Mouse (Mus musculus) hindbrain, postnatal 0 days (tissue): Measurements from ENCODE around the gene Spats2l. TPM values are rescaled to one million over a fixed set of nuclear protein-coding genes. Genes with fewer than 3 reads are reported as not detected.

Source experiments
- ATAC-seq: fragments of 200-750 bp; cut with Nextera tagmentation; 2 replicates; pipeline ENCODE4 v1.8.0; 2017; ENCODE audit warnings: mild to moderate bottlenecking, moderate TSS enrichment, moderate library complexity
- DNase-seq: peaks from one replicate; pipeline ENCODE4 v3.0.0-alpha.2; 2015; ENCODE audit warnings: low spot score
- H3K27ac ChIP-seq: fragments of 300-500 bp; sonication (generic); 2 replicates; pipeline ENCODE4 v1.5.1; 2014; ENCODE audit warnings: mild to moderate bottlenecking
- H3K27me3 ChIP-seq: fragments of 300-500 bp; sonication (generic); 2 replicates; pipeline ENCODE4 v1.6.1; 2014; ENCODE audit warnings: low read length, mixed read lengths; ENCODE audit not compliant: insufficient read depth
- H3K36me3 ChIP-seq: fragments of 300-500 bp; sonication (generic); 2 replicates; pipeline ENCODE4 v1.6.1; 2014; ENCODE audit warnings: low read length, mixed read lengths; ENCODE audit not compliant: insufficient read depth
- H3K4me1 ChIP-seq: fragments of 300-500 bp; sonication (generic); 2 replicates; pipeline ENCODE4 v1.6.1; 2014; ENCODE audit warnings: antibody characterized with exemption, low read length, mixed read lengths; ENCODE audit not compliant: insufficient read depth
- H3K4me2 ChIP-seq: fragments of 300-500 bp; sonication (generic); 2 replicates; pipeline ENCODE4 v1.6.1; 2014; ENCODE audit warnings: low read depth, mild to moderate bottlenecking, low read length, moderate library complexity, mixed read lengths
- H3K4me3 ChIP-seq: fragments of 300-500 bp; sonication (generic); 2 replicates; pipeline ENCODE4 v1.5.1; 2014; ENCODE audit warnings: low read length
- H3K9ac ChIP-seq: fragments of 300-500 bp; sonication (generic); replicated peaks from 2 replicates; pipeline ENCODE4 v1.6.1; 2014; ENCODE audit warnings: mild to moderate bottlenecking, low read length, moderate library complexity, mixed read lengths
- H3K9me3 ChIP-seq: fragments of 300-500 bp; sonication (generic); 2 replicates; pipeline ENCODE4 v1.6.1; 2016; ENCODE audit warnings: low read length, mixed read lengths
- CTCF ChIP-seq: IDR thresholded peaks from 2 replicates; pipeline ENCODE4 v1.5.1; 2016; ENCODE audit warnings: antibody characterized with exemption, control low read depth, low read depth
- WGBS: fragments of 180-500 bp; shearing (Covaris S2); extraction: QIAGEN DNeasy Blood & Tissue Kit; methylation state at CpG from one replicate; pipeline ENCODE4 v1.1.7; 2014; 5-methylcytosine and 5-hydroxymethylcytosine counted together
- polyA plus RNA-seq: library from polyadenylated mRNA; unstranded; fragments of >200 nt; fragmentation: Nextera tagmentation; extraction: Ambion mirVana; gene quantifications from 2 replicates; pipeline ENCODE4 v1.2.1, GENCODE M21; 2015
- total RNA-seq: library from RNA; depleted of rRNA; stranded (reverse); fragments of >200 nt; gene quantifications from 2 replicates; pipeline ENCODE4 v1.2.3, GENCODE M21; 2014

The Spats2l gene
- total and polyA plus RNA-seq, 2 experiments from 2014 or later = 28.3 to 69.2 TPM

DNA sequence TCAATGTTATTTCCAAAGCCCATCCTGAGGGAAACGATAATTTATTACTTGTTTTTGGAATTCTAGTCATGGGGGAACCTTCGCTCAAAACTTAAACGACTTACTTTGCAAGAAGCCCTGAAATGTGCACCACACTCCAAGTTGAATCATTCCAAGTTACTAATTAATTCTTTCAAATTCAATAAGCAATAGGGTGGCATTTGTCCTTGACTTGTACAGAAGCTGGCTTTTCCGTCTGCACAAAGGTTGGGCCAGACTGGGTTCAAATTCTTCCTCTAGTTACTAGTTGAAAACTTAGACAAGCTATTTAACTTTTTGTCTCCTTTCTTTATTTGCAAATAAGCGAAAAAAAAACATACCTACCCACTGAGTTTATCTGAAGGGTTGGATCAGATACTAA is 636 bp upstream of the Spats2l start:
- Histone ChIP-seq H3K9me3 (no peaks in the 10 kb centered on the region), H3K36me3 (no peaks in the 10 kb centered on the region), H3K4me2 (no peak overlapping the region), H3K9ac (no peak overlapping the region), H3K27ac (no peak overlapping the region), H3K4me1 (no peaks in the 10 kb centered on the region), H3K27me3 (no peaks in the 10 kb centered on the region), H3K4me3 (no peak overlapping the region)
- 87% methylated on average over 5 of the region's 5 CpGs for WGBS
- TF ChIP-seq CTCF = no peak
- ATAC-seq (no peak), DNase-seq (no peak)

DNA sequence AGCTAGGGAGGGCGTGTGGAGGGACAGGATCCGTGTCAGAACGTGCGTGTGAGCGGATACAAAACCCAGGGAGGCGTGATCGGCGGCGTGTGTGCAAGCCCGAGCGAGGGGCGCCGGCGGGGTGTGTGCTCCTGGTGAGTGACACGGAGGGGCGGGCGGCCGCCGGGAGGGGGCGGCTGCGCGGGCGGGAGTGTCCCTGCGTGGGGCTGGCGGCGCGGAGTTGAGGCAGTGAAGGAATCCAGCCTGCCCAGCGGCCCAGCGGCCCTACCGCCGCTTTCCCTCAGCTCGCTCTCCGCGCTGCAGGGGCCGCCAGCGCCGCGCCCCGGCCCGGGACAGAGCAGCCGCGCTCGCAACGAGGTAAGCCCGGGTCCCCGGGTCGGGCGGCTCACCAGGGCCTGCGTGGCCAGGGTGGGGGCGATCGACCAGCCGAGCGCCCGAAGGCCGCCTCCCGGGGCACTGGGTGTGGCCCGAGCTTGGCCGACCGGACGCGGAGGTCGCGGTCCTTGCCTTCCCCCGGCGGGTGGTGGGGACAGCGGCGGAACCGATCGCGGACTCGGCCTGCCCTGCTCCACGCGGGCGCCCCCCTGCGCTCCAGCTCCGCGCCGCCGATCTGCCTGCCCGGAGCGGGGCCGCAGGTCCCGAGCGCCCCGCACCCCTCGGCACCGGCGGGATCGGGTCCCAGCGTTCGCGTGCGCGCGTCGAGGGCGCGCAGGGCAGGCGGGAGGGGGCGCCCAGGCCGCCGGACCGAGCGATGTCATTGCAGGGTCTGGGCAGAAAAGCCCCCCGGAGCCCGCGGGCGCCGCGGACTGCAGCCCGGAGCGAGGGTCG is 920 bp downstream of the Spats2l start:
- Histone ChIP-seq H3K4me1 (no peaks in the 10 kb centered on the region), H3K36me3 (no peaks in the 10 kb centered on the region), H3K27me3 (no peaks in the 10 kb centered on the region), H3K27ac (peak overlapping the region; percentile 95), H3K9me3 (no peaks in the 10 kb centered on the region), H3K9ac (peak overlapping the region; percentile 86), H3K4me3 (peak overlapping the region; percentile 87), H3K4me2 (peak overlapping the region; percentile 88)
- no peak for TF ChIP-seq CTCF
- DNase-seq = peak; percentile 80
- ATAC-seq = peak; percentile 87
- under 1% methylated on average over 102 of the region's 113 CpGs for WGBS

DNA sequence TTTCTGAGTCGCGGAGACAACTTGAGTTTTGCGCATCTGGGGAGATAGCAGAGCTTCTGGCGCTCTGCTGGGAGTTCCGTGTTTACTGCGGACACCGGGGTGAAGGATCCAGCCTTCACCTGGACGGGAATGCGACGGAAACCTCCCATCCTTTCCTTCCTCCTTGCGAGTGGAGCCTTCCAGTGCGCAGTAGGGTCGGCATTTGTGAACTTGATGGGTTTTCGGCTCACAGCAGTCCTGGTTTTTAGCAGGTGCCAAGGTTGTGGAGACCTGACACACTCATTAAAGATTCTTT is 1.5 kb downstream of the Spats2l start:
- Histone ChIP-seq H3K9ac (peak overlapping the region; percentile 86), H3K4me2 (peak overlapping the region; percentile 88), H3K4me3 (peak overlapping the region; percentile 87), H3K9me3 (no peaks in the 10 kb centered on the region), H3K27me3 (no peaks in the 10 kb centered on the region), H3K27ac (peak overlapping the region; percentile 95), H3K4me1 (no peaks in the 10 kb centered on the region), H3K36me3 (no peaks in the 10 kb centered on the region)
- no peak for TF ChIP-seq CTCF
- WGBS = under 1% methylated on average over 14 of the region's 14 CpGs
- peak; percentile 36 for DNase-seq
- ATAC-seq = peak; percentile 22; the same call in 1 of the 2 replicates

DNA sequence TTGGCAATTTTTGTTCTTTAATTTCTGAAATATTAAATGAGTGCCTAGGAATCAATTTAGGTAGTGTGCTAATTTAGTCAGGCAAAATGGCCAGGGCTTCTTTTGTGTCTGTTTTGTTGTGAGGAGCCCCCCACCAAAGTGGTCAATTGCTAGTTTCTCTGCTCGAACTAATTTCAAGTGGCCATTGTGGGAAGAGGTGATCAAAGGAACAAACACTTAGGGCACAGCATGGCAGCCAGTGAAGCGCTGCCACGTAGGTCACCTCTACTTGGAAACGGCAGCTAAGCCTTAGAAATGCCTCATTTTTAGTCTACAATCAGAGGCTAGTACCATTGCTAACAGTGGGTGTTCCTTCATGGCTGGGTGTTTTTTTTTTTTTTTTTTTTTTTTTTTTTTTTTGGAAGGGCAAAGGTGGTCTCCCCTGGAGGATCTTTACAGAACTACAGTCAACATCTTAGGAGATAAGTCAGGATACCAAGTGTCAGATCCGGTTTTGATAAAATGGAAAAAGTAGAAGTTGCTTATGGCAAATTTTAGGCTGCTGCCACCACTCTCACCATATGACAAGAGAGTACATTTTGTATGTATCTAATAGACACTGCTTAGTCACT is 2.8 kb downstream of the Spats2l start:
- DNase-seq (no peak), ATAC-seq (no peak)
- Histone ChIP-seq H3K36me3 (no peaks in the 10 kb centered on the region), H3K4me1 (no peaks in the 10 kb centered on the region), H3K9ac (no peak overlapping the region), H3K4me2 (peak overlapping the region; percentile 88), H3K27me3 (no peaks in the 10 kb centered on the region), H3K9me3 (no peaks in the 10 kb centered on the region), H3K27ac (no peak overlapping the region), H3K4me3 (0 out of 2 replicates have a peak overlapping the region, but pooled peaks have one; percentile 1)
- TF ChIP-seq CTCF = peak; percentile 38
- WGBS = 34% methylated on average over 5 of the region's 5 CpGs

DNA sequence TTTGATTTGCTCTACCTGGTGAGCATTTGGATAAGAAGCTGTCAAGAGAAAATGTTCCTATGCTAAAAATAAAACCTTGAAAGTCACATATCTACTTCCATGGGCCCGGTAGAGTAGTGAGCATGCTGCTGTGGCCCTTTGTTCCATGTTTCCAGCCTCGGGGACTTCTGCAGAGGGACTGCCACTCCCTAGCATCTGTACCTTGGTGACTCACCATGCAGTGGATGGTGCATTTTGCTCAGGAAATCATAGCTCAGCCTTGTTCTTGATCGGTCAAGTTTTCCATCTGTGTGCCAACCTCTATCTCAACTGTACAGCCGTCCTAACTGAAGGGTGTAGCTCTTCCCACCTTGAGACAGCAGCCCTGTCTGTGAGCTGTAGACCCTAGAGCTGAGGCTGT is 10.3 kb downstream of the Spats2l start:
- Histone ChIP-seq H3K27ac (no peak overlapping the region), H3K9me3 (no peaks in the 10 kb centered on the region), H3K4me2 (no peak overlapping the region), H3K4me3 (no peak overlapping the region), H3K27me3 (no peaks in the 10 kb centered on the region), H3K9ac (no peak overlapping the region), H3K4me1 (no peaks in the 10 kb centered on the region), H3K36me3 (no peaks in the 10 kb centered on the region)
- ATAC-seq (no peak), DNase-seq (no peak)
- WGBS = 83% methylated on average over 4 of the region's 4 CpGs
- no peak for TF ChIP-seq CTCF

DNA sequence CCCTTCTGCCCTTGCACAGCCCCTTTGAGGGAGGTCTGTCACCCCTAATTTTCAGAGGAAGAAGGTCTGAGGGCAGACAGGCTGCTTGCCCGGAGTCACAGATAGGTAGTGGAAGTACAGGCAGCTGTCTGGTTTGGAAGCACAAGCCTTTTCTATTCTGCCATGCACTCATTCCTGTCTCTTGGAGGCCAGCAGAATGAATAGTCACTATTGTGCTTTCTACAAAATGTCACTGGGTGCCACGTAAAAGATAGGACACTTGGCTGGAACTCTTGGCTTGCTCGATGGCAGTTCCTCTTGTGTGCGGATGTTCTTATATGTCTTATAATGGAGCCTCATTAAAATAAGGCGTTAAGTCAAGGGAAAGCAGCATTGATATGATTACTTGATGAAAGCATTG is 15.9 kb downstream of the Spats2l start:
- Histone ChIP-seq H3K4me1 (no peaks in the 10 kb centered on the region), H3K4me2 (0 out of 2 replicates have a peak overlapping the region, but pooled peaks have one; percentile 6), H3K9ac (no peak overlapping the region), H3K9me3 (no peaks in the 10 kb centered on the region), H3K27ac (no peak overlapping the region), H3K4me3 (no peak overlapping the region), H3K27me3 (no peaks in the 10 kb centered on the region), H3K36me3 (no peaks in the 10 kb centered on the region)
- TF ChIP-seq CTCF = no peak
- DNase-seq (peak; percentile 26), ATAC-seq (0 out of 2 replicates have a peak, but pooled peaks have one; percentile 29)
- 59% methylated on average over 5 of the region's 5 CpGs for WGBS

DNA sequence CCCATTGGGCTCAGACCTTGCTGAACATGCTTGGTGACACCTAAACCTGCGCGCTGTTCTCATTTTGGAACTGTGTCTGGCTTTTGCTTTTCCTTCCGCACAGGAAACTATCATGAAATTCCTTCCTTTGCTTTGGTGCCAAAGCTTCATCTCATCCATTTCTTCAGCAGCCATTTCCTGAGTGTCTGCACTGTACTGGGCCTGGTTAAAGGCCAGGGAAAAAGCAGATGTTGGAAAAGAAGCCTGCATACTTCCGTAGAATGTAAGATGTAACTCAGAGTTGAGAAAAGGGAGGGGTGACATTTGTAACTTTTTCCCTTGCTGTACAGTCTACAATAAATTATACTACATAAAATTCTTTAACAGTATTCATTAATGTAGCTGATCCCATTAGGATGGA is 18.2 kb downstream of the Spats2l start:
- H3K4me3 ChIP-seq = no peak overlapping the region
- no peaks in the 10 kb centered on the region for H3K27me3 ChIP-seq
- no peak overlapping the region for H3K9ac ChIP-seq
- H3K4me2 ChIP-seq = no peak overlapping the region
- WGBS = 89% methylated on average over 4 of the region's 4 CpGs
- no peak for DNase-seq
- ATAC-seq = no peak
- no peaks in the 10 kb centered on the region for H3K9me3 ChIP-seq
- H3K4me1 ChIP-seq = no peaks in the 10 kb centered on the region
- no peaks in the 10 kb centered on the region for H3K36me3 ChIP-seq
- TF ChIP-seq CTCF = no peak
- H3K27ac ChIP-seq = no peak overlapping the region
